Mouse (Mus musculus): ENCODE data around the gene Mok.

Gene Mok

GRCm38 (mm10) chr12:110846191-110846765, 5.5 kb upstream of the Mok start:
- DNase-seq: peak; percentile 44 to 55

- peak; percentile 81 to 83 for DNase-seq
Observed at GRCm38 (mm10) chr12:110845131-110845880, 4.6 kb upstream of the Mok start.

GRCm38 (mm10) chr12:110844227-110845130, 3.7 kb upstream of the Mok start:
- peak; percentile 26 to 28 for DNase-seq

GRCm38 (mm10) chr12:110843194-110844048, 2.7 kb upstream of the Mok start:
- peak; percentile 91 to 92 for DNase-seq

- DNase-seq: no peak
Observed at GRCm38 (mm10) chr12:110841731-110842493, 1.2 kb upstream of the Mok start.

- DNase-seq: no peak
Observed at GRCm38 (mm10) chr12:110837850-110838249, 2.9 kb downstream of the Mok start.

GRCm38 (mm10) chr12:110837192-110837841, 3.4 kb downstream of the Mok start:
- no peak for DNase-seq

GRCm38 (mm10) chr12:110836729-110837128, 4.0 kb downstream of the Mok start:
- no peak for DNase-seq

- DNase-seq: no peak
Observed at GRCm38 (mm10) chr12:110835182-110835581, 5.6 kb downstream of the Mok start.

GRCm38 (mm10) chr12:110830293-110831024, 10.3 kb downstream of the Mok start:
- DNase-seq: no peak

- no peak for DNase-seq
Observed at GRCm38 (mm10) chr12:110828908-110829307, 11.8 kb downstream of the Mok start.

- no peak for DNase-seq
Observed at GRCm38 (mm10) chr12:110822366-110822765, 18.4 kb downstream of the Mok start.

- DNase-seq: no peak
Observed at GRCm38 (mm10) chr12:110821787-110822186, 19.0 kb downstream of the Mok start.

GRCm38 (mm10) chr12:110819367-110819766, 21.4 kb downstream of the Mok start:
- no peak for DNase-seq

- no peak for DNase-seq
Observed at GRCm38 (mm10) chr12:110816833-110817232, 23.9 kb downstream of the Mok start.

GRCm38 (mm10) chr12:110814924-110815323, 25.8 kb downstream of the Mok start:
- DNase-seq: no peak

- no peak for DNase-seq
Observed at GRCm38 (mm10) chr12:110813624-110814023, 27.1 kb downstream of the Mok start.

- no peak for DNase-seq
Observed at GRCm38 (mm10) chr12:110813132-110813531, 27.6 kb downstream of the Mok start.

- no peak for DNase-seq
Observed at GRCm38 (mm10) chr12:110808848-110809247, 31.9 kb downstream of the Mok start.

GRCm38 (mm10) chr12:110808430-110808829, 32.3 kb downstream of the Mok start:
- peak in 1 of 2 experiments; percentile 26 for DNase-seq

Data from cerebellum, postnatal 14 days (tissue).